Mouse (Mus musculus) brown adipose tissue, adult 24 weeks (tissue): Measurements from ENCODE around the gene Stub1. TPM values are rescaled to one million over a fixed set of nuclear protein-coding genes. Genes with fewer than 3 reads are reported as not detected.
A peak's percentile ranks its signal among the peaks of the same experiment; 100 is the strongest.

Source experiments
- H3K27ac ChIP-seq: fragments of 200-500 bp; replicated peaks from 2 replicates; pipeline ENCODE4 v1.5.1; 2012; ENCODE audit warnings: low read depth, mild to moderate bottlenecking, low read length
- H3K4me1 ChIP-seq: fragments of 200-500 bp; 2 replicates; pipeline ENCODE4 v1.6.1; 2012; ENCODE audit warnings: low read length, mixed read lengths; ENCODE audit not compliant: control insufficient read depth, insufficient read depth, insufficient read length
- H3K4me3 ChIP-seq: fragments of 200-500 bp; 2 replicates; pipeline ENCODE4 v1.5.1; 2012; ENCODE audit warnings: low read depth, mild to moderate bottlenecking, low read length, moderate library complexity; ENCODE audit not compliant: insufficient read depth
- polyA plus RNA-seq: library from polyadenylated mRNA; stranded (reverse); fragments of >200 nt; gene quantifications from 2 replicates; pipeline ENCODE4 v1.2.4, GENCODE M21; 2012; ENCODE audit not compliant: missing spikeins, insufficient read depth, insufficient read length

Stub1 gene
- polyA plus RNA-seq, 1 experiment = 65.3 TPM

DNA sequence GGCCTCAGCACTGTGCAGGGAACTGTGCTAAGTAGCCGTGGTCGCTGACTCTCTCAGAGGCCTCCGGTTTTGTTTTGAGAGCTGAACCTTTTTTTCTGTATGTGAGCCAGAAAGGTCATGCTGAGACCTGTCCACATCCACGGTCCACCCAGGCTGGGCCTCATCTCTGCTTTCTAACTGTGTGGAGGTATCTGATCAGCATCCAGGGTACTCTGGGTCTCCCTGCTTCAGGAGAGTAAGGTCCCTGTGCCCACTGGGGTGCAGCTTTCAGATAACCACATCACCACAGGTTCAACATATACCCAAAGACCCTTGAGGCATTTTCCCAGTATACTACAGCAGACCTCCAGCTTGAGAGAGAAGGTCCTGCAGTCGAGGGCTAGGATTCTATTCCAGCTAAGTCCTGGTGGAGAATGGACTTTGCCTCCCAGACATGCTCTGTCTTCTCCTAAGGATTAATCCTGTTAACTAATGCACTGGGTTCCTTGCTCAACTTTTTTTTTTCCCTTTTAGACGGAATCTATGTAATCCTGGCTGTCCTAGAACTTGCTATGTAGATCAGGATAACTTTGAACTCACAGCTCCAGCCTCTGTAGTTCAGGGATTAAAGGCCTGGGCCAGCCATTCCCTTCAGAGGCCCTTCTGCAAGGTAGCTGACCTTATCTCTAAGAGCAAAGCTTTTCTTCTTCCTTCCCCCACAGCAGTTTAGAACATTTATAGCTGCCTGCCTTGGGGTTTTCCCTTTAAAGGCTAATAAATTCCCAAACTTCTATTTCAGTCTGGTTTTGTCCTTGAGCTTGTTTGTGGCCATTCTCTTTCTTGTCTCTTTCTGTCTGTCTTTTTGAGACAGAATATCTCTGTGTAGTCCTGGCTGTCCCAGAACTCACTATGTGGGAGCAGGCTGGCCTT is 28.8 kb upstream of the Stub1 start:
- peak overlapping the region; percentile 33 for H3K27ac ChIP-seq
- H3K4me1 ChIP-seq = no peaks in the 10 kb centered on the region
- H3K4me3 ChIP-seq = peak overlapping the region; percentile 59

DNA sequence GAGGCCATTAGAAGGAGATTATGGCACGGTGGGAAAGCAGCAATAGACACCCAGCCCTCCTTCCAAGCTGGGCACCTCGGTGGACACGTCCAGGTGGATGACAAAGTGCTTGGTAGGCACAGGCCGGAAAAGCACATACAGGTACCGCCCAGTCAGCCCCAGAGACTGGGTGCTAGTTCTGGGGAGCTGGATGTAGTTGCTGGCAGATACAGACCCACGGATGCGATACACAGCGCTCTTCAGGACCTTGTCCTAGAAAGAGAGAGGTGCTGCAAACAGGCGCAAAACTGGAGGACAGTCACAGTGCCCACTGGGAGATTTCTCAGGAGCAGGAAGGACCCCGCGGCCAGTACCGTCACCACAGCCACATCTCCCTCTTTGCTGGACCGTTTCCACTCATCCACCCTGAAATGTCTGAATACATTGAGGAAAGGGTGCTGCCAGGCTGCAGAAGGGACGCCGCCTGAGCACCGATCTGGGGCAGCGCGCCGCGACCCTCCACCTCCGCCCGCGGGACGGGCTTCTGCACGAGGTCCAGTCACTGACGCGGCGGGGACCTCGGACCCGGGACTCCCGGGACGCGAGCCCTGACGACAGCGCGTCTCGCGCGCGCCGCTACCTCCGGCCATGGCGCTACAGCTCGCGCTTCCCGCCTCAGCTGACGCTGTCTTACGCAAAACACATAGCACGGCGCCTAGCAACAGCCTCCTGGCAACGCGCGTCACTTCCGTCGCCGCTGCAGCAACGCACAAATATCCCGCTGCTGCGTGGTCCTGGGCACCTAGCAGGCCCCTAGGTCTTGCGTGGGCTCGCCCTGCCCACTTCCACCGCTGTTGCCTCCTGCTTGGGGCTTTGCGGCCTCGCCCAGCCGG is 27.9 kb upstream of the Stub1 start, which contains the start of gene Wdr90:
TSS of gene Wdr90 (minus strand) at position 670 of the 872 bp plus-strand sequence.
- Histone ChIP-seq H3K4me1 (no peaks in the 10 kb centered on the region), H3K27ac (peak within 1 kb of the TSS; percentile 33), H3K4me3 (peak within 1 kb of the TSS; percentile 59)

DNA sequence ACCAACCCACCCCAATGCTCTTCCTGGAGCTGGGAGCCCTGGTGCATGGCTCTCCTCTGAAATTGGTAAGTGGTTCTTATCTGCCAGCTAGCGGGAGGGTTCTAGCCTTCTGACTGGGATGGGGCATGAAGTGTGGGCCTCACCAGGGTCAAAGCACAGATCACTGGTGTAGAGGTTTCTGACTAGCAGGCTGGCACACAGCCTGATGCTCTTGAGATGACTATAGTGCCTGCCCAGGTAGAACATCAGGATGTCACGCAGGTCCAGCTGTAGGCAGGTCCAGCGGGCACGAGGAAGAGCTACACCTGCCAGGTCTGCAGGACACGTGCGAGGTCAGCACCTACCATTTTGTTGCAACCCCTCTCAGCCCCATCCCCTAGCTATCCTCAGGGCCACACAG is 27.0 kb upstream of the Stub1 start:
- no peaks in the 10 kb centered on the region for H3K4me1 ChIP-seq
- H3K4me3 ChIP-seq = no peak overlapping the region
- no peak overlapping the region for H3K27ac ChIP-seq

DNA sequence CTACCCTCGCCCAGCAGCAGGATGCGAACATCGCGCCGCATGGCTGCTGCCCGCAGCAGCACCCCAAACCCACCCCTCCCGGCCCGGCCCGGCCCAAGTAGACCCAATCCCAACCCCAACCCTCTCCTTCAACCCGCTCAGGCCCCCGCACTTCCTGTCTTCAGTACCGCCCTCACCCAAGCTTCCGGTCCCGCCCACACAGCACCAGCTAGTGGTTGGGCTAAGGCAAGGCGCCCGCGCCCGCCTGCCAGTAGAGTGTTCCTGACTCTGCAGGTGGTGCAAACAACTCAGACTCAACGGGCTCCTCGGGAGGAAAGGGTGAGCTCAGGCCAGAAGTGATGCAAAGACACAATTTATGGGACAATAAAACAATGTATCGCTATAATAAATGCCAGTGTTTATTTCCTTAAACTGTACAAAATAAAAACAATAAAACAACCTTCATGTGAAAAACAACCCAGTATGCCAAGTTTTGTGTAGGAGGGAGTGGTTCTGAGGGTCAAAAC is 11.2 kb upstream of the Stub1 start, which contains the start of gene Rhot2:
TSS of gene Rhot2 (minus strand) at position 456 of the 506 bp plus-strand sequence.
- peak within 1 kb of the TSS; percentile 70 for H3K27ac ChIP-seq
- H3K4me1 ChIP-seq = peaks cover 7% of the 10 kb centered on the region
- peak within 1 kb of the TSS; percentile 83 for H3K4me3 ChIP-seq

DNA sequence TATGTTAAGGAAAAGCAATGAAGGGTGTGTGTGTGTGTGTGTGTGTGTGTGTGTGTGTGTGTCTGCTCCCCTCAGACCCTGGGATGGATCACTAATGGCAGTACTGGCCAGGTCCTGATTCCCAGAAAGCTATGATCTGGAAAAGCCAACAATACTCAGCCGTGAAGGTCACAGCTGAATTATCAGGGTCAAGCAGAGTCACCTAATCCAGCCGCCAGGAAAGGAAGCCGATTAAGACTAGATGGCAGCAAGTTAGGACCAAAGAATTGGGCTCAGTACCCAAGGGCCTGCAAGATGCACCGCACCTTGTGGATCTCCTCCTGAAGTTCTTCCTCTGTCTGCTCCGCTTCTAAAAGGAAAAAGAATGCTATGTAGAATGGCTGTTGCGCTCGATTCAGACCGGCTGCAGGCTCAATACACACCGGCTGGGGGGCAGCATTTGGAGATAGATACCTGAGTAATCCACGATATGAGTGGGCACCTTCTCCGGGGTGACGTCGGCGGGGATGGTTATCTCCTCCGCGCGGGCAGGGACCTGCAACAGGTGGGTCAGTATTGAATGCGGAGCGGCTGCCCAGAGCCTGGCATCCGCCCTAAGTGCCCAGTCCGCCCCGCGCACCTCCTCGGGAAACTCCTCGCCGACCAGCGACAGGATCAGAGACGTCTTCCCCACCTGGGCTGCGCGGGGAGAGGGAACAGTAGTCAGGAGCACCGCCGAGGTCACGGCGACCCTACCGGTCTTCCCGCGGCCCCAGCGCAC is 10.6 kb upstream of the Stub1 start:
- peak overlapping the region; percentile 70 for H3K27ac ChIP-seq
- H3K4me3 ChIP-seq = peak overlapping the region; percentile 83
- peaks cover 7% of the 10 kb centered on the region for H3K4me1 ChIP-seq

DNA sequence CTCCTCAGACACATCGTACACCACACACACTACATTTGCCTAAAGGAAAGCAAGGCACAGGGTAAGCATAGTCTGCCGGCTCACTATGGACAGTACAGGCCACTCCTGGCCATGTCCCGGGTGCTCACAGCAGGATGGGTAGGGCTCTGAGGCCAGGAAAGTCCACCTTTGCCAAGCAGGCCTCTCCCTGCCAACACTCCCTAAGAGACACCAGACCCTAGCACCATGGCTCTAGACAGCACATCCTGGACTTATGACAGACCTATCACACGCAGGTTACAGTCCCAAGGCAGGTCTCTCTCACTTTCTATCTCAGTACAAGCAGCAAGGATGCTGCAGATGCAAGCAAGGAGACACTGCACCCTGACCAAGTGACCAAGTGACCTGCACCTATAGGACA is 9.9 kb upstream of the Stub1 start:
- Histone ChIP-seq H3K4me1 (peaks cover 7% of the 10 kb centered on the region), H3K4me3 (peak overlapping the region; percentile 83), H3K27ac (peak overlapping the region; percentile 70; the same call in 1 of the 2 replicates)

DNA sequence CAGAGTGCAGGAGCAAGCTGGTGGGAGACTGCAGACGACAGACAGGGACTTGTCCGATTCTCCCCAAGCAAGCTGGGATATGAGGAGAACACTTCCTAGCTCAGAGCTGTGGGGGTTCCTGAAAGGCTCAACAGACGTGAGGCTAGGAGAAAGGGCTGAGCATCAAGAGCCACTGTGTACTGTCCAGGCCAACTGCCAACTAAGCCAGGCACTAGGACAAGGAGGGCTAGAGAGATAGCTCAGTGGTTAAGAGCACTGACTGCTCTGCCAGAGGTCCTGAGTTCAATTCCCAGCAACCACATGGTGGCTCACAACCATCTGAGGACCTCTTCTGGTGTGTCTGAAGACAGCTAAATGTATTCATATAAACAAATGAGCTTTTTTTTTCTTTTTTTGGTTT is 9.3 kb upstream of the Stub1 start:
- Histone ChIP-seq H3K4me1 (peaks cover 7% of the 10 kb centered on the region), H3K4me3 (no peak overlapping the region), H3K27ac (no peak overlapping the region)

DNA sequence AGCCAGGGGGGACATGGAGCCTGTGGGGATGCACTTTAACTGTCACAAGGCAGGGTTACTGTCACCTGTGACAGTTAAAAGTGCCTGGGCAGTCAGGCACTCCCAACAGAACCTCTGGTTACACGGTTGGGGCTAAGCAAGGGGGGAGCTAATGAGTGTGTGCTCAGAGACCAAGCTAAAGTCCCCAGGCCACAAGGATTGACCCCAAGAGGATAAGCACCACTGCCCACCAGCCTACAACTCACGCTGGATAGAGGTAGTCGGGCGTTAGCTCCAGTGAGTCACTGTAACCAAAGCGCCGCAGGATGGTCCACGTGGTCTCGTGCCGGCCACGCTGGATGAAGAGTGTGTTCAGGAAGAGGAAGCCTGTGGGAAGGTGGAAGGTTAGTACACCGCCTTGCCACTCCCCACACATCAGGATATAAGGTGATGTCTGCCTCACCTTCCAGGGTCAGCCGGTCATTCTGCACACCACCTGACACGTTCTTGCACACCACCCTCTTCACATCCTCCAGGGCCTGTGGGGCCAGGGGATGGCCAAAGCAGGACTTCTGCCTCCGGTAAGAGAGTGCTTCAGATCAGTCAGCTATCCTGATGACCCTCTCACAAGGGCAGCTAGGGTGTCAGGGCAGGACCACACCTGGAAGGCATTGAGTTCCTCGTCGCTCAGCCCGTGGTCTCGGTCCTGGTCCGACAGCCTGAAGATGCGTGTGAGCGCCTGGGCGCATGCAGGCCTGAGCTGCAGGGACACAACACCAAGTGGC is 8.1 kb upstream of the Stub1 start, which contains the start of gene Gm20683:
TSS of gene Gm20683 (minus strand) at position 647 of the 764 bp plus-strand sequence.
- peaks cover 8% of the 10 kb centered on the region for H3K4me1 ChIP-seq
- H3K27ac ChIP-seq = no peak within 1 kb of the TSS
- no peak within 1 kb of the TSS for H3K4me3 ChIP-seq

DNA sequence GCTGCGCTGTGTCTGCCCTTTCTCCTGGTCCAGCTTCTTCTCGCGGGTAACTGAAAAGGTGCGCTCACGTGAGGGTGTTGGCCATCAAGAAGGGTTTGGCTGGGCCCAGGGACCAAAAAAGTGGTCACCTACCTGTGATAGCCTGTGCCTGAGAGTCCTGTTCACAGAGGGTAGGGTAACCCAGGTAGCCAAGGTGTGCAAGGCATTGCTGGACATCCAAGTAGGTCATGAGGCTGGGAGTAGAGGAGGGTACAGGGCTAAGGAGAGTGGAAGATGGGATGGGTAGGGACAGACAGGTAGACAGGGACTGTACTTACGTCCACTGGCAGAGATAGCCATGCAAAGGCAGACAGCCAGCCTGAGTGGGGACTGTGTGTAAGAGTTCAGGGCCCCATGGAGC is 7.3 kb upstream of the Stub1 start:
- Histone ChIP-seq H3K4me3 (no peak overlapping the region), H3K27ac (no peak overlapping the region), H3K4me1 (peaks cover 16% of the 10 kb centered on the region)

DNA sequence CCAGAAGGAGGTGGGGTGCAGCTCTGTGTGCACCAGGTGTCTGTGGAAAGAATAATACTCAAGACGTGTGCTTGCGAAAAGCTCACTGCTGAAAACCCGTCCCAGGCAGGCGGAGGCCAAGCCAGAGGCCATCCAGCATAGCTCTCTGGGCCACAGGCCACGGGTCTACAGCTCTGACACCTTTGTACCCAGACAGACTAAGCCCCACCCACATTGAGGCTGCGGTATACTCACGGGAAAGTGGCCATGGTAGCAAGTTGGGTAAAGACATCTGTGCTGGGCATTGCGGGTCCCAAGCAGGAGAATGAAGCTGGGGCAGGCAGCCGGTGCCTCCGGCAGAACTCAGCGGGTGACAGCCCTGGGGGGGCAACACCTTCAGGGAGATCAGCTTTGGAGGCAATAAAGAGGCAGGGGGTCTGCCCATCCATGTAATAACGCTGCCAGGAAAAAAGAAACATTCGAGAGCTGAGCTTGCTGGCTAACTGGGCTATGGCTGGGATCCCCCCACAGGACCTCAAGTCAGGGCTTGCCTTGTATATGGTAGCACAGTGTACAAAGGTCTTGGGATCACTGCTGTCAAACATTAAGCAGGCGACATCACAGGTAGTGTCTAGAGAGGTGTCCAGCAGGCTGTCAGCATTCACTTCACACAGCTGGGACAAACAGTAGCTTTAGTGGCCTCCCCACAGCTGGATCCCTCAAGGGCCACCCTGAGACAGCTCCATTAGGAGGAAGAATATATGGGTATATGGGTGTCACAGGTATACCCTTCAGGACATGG is 6.4 kb upstream of the Stub1 start:
- Histone ChIP-seq H3K4me1 (peaks cover 23% of the 10 kb centered on the region), H3K27ac (no peak overlapping the region), H3K4me3 (no peak overlapping the region)

DNA sequence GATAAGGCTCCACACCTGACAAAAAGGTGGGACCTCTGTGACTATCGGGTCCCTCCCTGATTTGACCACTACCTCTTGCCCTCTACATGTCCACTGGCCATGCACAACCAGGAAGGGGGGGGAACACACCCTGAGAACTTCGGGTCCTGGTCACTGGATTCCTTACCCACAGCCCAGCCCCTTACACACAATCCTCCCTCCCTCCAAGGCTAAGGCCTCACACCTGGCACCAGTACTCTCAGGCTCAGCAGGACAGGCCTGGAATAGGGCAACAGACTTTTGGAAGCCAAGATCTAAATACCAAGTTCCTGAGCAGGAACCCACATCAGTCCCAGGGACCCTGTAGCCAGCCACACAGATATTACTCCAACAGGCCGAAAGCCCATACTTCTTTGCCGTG is 5.7 kb upstream of the Stub1 start:
- Histone ChIP-seq H3K27ac (no peak overlapping the region), H3K4me3 (no peak overlapping the region), H3K4me1 (peaks cover 24% of the 10 kb centered on the region)

DNA sequence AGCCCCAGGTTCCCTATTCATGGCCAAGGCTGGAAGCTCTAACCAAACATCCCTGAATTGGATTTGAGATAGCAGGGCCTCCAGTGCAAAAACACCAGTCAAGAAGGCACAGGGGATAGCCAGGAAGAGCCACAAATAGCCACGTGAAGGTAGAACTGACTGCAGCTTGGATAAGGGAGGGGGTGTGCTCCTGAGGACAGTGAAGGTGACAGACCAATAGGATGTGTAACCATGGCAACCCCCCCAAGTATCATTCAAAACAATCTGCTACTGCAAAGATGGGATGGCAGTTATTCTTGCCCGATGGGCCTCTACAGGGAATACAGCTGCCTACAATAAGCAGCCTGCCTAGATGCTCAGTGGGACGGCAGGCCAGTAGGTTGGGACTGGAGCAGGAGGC is 4.3 kb upstream of the Stub1 start:
- Histone ChIP-seq H3K4me3 (no peak overlapping the region), H3K4me1 (peaks cover 17% of the 10 kb centered on the region), H3K27ac (no peak overlapping the region)

DNA sequence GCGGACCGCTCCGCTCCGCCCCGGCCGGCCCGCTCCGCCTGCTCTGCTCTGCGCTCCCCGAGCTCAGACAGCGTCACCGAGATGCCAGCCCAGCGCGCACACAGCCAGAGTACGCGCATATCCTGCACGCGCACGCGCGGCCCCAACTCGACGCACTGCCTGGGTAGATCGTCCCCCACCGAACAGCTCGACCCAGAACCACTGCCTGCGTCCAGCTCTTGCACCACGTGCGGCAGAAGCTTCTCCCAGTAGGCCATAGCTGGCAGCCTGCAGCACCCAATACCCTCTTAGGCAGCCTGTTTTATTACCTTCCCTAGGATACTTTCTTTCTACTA is 3.8 kb upstream of the Stub1 start, which contains the start of gene Rhbdl1:
TSS of gene Rhbdl1 (minus strand) at position 220 of the 335 bp plus-strand sequence.
- peaks cover 18% of the 10 kb centered on the region for H3K4me1 ChIP-seq
- peak within 1 kb of the TSS; percentile 44 for H3K4me3 ChIP-seq
- peak within 1 kb of the TSS; percentile 50 for H3K27ac ChIP-seq
